Mouse (Mus musculus) embryonic fibroblast, embryonic 13.5 days (primary cell): Measurements from ENCODE around the gene Gm7168. TPM values are rescaled to one million over a fixed set of nuclear protein-coding genes. Genes with fewer than 3 reads are reported as not detected.
"Not testable (repeated sequence)": the region's sequence is repeated elsewhere in the genome, so short reads cannot be mapped to it uniquely, and the experiment has no call there.

Source experiments
- H3K27ac ChIP-seq: 2 replicates; pipeline ENCODE4 v1.5.1; 2012; ENCODE audit warnings: low read length, control low read depth, inconsistent platforms; ENCODE audit not compliant: insufficient read depth
- H3K4me1 ChIP-seq: 2 replicates; pipeline ENCODE4 v1.6.1; 2011; ENCODE audit warnings: low read length; ENCODE audit not compliant: control insufficient read depth, insufficient read depth
- H3K4me3 ChIP-seq: 2 replicates; pipeline ENCODE4 v1.5.1; 2011; ENCODE audit warnings: mild to moderate bottlenecking, control low read depth, low read length; ENCODE audit not compliant: insufficient read depth
- CTCF ChIP-seq: IDR thresholded peaks from 2 replicates; pipeline ENCODE4 v1.5.1; 2011; ENCODE audit warnings: mild to moderate bottlenecking, control low read depth, low read length, moderate library complexity, borderline replicate concordance; ENCODE audit not compliant: insufficient read depth
- POLR2A ChIP-seq: IDR thresholded peaks from 2 replicates; pipeline ENCODE4 v1.6.1; 2011; ENCODE audit warnings: low read depth, mild to moderate bottlenecking, control low read depth, low read length, moderate library complexity
- polyA plus RNA-seq: library from polyadenylated mRNA; stranded (reverse); fragments of >200 nt; gene quantifications from 2 replicates; pipeline ENCODE4 v1.2.4, GENCODE M21; 2011; ENCODE audit warnings: low read depth; ENCODE audit not compliant: missing spikeins, insufficient read length

Gm7168 gene
- polyA plus RNA-seq, 1 experiment = not detected

DNA sequence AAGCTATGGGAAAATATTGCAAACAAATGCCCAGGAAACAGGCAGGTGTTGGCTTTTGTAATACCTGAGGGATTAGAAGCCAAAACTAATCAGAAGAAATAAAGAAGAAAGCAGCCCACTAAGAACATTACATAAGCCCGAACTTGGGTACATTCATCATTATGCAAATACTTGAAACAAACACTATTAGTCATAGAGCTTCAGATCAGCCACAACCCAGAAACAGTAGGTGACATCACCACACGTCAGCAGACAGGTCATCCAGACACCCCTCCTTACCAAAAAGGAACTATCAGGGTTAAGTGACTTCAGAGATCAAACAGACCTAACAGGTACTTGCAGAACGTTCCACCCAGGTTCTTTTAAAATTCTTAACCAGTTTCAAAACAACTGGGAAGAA is 22.2 kb upstream of the Gm7168 start:
- H3K27ac ChIP-seq = no peak overlapping the region
- peaks cover 17% of the 10 kb centered on the region for H3K4me1 ChIP-seq
- no peak for TF ChIP-seq CTCF
- TF ChIP-seq POLR2A = no peak
- no peak overlapping the region for H3K4me3 ChIP-seq

DNA sequence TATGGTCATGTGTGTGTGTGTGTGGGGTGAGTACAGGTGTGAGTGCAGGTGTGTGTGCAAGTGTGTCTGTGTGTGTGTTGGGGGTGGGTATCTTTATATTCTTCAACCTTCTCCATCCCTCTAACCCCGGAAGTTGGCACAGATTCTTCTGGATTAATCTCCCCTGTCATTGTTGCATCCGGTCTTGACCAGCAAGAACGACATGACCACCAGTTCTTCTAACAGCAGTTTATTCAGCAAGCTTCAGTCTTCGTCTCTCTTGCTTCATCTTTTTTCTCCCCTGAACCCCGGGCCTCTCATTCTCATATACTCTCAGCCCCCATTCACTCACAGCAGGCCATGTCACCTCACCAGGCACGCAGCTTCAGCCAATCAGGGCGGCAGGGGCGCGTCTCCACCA is 17.8 kb upstream of the Gm7168 start:
- H3K4me3 ChIP-seq = no peak overlapping the region
- H3K4me1 ChIP-seq = no peaks in the 10 kb centered on the region; the same call in 1 of the 2 replicates
- TF ChIP-seq CTCF = no peak
- no peak for TF ChIP-seq POLR2A
- no peak overlapping the region for H3K27ac ChIP-seq

DNA sequence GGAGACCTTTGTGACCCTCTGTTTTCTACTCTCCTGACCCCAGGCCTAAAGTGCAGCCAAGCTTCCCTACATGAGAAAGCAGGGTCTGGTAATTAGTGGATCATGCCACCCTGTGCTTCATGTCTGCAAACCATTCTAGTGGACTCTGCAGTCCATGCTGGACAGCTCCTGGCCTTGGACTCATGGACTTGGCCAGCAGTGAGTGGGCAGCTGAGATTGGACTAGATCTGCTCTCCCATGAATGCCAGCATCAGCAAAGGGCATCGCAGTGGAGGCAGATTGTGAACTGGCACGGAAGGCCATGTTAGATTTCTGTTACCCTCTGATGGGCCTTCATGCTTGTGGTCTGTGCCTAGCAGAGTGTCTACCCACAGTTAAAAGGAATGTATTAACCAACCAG is 12.8 kb upstream of the Gm7168 start:
- H3K4me3 ChIP-seq, H3K4me1 ChIP-seq, H3K27ac ChIP-seq: not testable (repeated sequence)

DNA sequence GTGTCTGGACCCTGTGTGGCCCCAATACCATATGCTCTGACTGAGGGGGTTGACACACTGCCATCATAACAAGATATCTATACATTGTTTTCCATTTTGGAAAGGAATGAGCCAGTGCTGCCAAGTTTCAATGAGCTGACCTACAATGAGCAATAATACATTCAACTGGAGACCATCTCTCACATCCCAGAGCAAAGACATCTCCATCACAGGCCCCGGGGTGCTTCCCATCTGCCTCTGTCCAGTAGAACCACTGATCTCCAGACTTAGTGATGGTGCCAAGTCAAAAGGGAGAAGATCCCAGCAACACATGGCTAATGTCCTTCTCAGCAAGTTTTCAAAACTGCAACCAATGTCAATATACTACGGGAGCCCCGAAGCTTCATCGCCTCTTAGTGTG is 10.4 kb upstream of the Gm7168 start:
- Histone ChIP-seq H3K4me1 (no peaks in the 10 kb centered on the region), H3K4me3 (no peak overlapping the region), H3K27ac (no peak overlapping the region)
- no peak for TF ChIP-seq POLR2A

DNA sequence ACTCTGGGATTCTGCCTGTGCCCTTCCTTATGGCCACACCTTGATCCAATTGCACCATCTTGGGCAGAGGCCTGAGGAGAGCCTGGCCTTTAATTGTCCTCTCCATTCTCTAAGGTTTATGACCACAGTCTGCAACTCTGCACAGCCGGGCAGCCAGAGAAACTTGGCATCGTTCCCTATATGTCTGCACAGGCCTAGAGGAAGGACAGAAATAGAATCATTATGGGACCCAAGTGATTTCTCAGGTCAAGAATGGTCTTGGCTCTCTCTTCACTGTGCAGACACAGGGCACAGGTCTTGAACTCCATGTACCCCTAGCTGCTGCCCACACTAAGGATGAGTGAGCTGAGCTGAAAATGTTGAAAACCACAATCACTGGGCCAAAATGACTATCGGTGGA is 9.5 kb upstream of the Gm7168 start:
- H3K4me1 ChIP-seq = no peaks in the 10 kb centered on the region
- TF ChIP-seq POLR2A = no peak
- no peak for TF ChIP-seq CTCF
- no peak overlapping the region for H3K4me3 ChIP-seq
- no peak overlapping the region for H3K27ac ChIP-seq

DNA sequence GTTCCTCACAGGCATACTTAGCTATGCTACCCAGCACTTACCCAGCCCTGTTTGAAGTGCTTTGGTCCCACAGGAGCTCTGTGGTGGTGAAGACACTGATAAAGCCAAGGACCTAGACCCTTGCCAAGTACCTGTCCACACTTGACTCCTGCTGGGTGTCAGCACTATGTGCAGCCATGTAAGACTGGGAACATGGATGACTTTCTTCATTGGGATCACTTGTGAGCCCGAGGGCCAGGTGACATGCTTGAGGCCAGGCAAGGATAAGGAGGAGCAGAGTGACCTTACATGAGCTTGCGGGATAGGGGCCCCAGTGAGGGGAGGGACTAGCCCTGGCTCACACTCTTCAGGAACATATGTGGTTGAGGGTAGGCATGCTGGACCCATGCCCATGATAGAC is 8.9 kb upstream of the Gm7168 start:
- H3K4me3 ChIP-seq, H3K27ac ChIP-seq, H3K4me1 ChIP-seq: not testable (repeated sequence)

DNA sequence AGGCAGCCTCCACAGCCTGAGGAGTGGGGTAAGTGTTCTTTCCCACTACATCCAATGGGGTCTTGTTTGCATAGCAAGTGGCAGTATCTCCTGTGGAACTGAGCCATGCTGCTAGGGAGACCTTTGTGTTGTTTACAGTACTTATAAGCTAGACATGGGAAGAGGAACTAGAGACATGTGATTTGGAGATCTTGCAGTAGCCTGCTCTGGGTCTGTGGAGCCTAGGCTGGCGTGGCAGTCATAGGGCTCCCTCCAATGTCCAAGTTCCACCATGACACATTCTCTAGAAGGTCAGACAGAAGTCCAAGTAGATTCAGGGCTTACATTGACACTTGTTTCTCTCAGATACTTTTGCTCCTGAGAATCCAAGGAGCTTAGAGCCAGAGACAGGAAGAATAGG is 7.7 kb upstream of the Gm7168 start:
- no peak for TF ChIP-seq CTCF
- no peak for TF ChIP-seq POLR2A
- H3K4me3 ChIP-seq = no peak overlapping the region

DNA sequence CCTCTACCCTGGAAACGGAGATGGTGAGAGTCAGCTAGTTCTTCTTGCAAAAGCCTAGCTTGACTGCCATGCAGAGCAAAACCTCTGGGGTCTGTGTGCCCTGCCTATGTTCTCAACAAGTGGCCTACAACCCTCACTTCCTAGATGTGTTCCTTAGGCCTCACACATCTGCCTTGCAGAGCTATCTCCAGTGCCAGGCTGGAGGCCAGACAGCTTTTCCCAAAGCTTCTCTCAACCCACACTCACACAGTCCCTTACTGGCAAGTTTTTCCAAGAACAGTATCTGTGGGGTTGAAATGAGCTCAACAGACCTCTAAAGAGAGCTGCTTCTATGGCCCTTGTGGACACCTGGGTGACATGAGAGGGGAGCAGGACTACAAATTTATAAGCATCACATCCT is 3.4 kb downstream of the Gm7168 start:
- H3K27ac ChIP-seq, H3K4me1 ChIP-seq, H3K4me3 ChIP-seq: not testable (repeated sequence)

More for the DNA sequence above, 7.7 kb upstream of the Gm7168 start:
- Histone ChIP-seq H3K4me1 (no peaks in the 10 kb centered on the region), H3K27ac (no peak overlapping the region)

DNA sequence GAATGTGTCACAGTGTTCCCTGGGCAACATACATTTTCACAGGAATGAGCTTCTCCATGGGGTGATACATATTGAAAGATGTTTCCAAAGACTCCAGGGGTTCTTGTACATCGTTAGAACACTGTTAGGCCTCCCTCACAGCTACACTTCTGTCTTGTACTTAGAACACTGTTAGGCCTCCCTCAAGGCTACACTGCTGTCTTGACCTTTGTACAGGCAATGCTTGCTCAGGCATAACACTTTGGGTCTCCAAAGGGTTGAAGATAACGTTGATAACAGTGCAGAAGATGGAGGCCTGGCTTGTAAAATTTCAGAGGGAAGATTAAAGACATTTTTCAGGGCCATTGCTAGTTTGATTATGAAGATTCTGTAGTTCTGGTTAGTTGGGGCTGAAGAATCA is 10.0 kb downstream of the Gm7168 start:
- not testable (repeated sequence) for H3K27ac ChIP-seq, H3K4me3 ChIP-seq, H3K4me1 ChIP-seq

DNA sequence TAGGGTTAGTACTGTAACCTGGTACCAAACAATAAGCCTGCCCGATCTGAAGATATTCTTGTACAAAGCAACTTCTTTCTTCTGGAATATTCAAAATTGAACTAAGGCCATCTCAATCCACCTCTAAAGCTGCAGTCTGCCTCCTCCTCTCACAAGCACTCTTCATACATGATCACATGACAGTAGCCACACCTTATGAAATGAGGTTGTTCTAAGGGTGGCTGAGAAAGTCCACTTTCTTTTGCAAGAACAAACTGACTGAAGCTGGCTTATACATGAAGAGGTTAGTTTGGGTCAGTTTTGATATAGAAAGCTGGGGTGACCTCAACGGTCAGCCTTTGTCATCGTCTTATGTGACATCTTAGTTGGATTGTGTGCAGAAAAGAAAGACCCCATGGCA is 14.1 kb downstream of the Gm7168 start:
- H3K27ac ChIP-seq, H3K4me1 ChIP-seq, H3K4me3 ChIP-seq: not testable (repeated sequence)

DNA sequence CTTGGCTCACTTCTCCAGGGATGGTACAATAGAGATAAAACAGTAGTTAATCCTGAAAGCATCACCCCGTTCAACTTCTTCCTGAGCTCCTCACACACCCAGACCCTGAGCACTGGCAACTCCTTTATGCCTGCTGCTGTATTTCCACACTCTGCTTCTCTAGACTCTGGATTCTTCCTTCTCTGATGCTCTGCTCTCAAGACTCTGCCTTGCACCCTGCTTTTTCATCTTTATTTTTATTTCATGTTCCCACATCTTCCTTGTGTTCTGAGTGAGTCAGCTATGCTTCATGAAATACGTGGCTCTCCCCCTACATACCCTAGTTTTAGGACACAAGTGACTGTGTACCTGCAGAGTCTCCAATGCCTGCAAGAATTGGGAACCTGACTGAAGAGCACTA is 16.9 kb downstream of the Gm7168 start:
- H3K27ac ChIP-seq, H3K4me3 ChIP-seq, H3K4me1 ChIP-seq: not testable (repeated sequence)

DNA sequence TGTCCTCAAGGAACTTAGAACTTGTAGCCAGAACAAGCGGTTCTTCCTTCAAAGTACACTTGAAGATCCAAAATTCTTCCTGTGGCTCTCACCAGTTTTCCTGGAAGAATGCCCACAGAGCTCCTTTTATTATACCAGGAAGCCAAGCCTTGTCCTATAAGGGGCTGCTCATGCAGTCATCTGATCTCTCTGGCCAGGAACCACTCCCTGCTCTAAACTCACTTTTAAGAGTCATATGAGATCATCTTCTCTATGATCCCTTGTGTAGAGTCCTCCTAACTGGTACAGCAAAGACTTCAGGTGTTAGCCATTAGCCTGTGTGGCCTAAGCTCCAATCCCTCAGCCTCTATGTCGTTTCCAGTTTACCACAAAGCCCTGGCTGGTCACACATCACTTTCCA is 21.7 kb downstream of the Gm7168 start:
- H3K27ac ChIP-seq = not testable (repeated sequence)

DNA sequence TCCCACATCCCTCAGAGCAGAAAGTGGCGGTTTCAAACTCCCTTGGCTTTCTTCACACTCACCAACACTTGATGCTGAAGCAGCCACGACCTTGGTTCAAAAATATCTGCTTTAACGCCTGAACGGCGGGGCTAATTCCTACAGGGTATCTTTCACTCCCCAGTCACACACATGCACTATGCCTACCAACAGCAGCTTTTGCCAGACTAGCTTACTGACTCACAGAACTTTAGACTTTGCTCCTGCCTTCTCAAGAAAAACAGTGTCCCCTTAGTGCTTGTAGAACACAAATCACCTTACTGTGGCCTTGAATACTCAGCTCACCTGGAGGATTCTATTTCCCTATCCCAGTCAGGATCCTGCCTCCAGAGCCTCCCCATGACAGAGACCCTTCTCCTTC is 22.6 kb downstream of the Gm7168 start:
- H3K4me3 ChIP-seq, H3K27ac ChIP-seq, H3K4me1 ChIP-seq: not testable (repeated sequence)

More for the DNA sequence above, 21.7 kb downstream of the Gm7168 start:
- not testable (repeated sequence) for H3K4me1 ChIP-seq, H3K4me3 ChIP-seq
